Mouse (Mus musculus) CH12.LX (cell line): Measurements from ENCODE around the gene Col7a1.

ENCODE experiments used
- HCFC1 ChIP-seq: IDR thresholded peaks from 2 replicates; pipeline ENCODE4 v1.6.1; 2012; ENCODE audit warnings: low read depth, mild to moderate bottlenecking, inconsistent platforms, low read length, improper control_type of control experiment
- RAD21 ChIP-seq: IDR thresholded peaks from 2 replicates; pipeline ENCODE4 v1.6.1; 2011; ENCODE audit warnings: low read depth, mild to moderate bottlenecking, low read length, improper control_type of control experiment, moderate library complexity
- USF2 ChIP-seq: conservative IDR thresholded peaks from 2 replicates; pipeline ENCODE4 v1.6.1; 2011; ENCODE audit warnings: low read depth, low read length, improper control_type of control experiment

GRCm38 (mm10) chr9:108912308-108912707 is 41.1 kb upstream of the Col7a1 start:
- TF ChIP-seq HCFC1 (no peak), USF2 (no peak), RAD21 (no peak)
